Mouse (Mus musculus): ENCODE data around the gene Slc39a3. TPM values are rescaled to one million over a fixed set of nuclear protein-coding genes. Genes with fewer than 3 reads are reported as not detected.

Slc39a3 gene
- total RNA-seq, 2 experiments from 2014 or later: 63.9 to 70.2 TPM

DNA sequence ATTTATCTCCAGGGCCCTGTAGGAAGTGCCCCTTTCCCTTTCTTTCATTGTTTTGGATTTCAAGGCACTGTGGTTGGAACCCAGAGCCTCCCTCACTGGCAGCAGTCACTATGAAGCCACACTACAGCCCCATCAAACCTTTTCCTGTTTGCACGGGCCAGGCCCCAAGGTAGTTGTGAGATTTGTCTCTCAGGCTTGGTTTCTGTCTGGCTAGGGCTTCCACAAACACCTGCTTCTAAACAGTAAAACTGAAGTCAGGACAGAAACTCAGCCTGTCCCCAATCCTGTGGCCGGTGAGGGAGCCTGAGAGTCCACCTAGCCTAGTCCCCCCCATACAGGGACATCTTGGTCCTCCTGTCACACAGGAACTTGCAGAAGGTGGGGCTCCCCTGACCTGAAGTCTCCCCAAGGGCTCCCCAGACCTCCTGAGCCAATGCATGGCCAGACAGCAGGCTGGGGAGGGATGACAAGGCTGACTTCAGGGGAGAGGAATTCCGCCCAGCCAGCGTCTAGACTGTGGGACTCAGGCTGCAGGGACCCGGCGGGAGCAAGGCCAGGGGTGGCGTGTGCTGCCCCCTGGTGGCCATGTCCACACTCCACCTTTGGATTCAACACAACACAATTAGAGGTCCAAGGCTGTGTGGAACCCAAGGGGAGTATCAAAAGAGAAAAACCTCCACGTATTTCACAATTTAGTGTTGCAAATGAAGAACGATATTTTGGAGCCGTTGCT lies 49.4 kb downstream of the Slc39a3 start:
- DNase-seq (ENCODE audit: low spot score in 2 of 2): peak; percentile 60 to 61

DNA sequence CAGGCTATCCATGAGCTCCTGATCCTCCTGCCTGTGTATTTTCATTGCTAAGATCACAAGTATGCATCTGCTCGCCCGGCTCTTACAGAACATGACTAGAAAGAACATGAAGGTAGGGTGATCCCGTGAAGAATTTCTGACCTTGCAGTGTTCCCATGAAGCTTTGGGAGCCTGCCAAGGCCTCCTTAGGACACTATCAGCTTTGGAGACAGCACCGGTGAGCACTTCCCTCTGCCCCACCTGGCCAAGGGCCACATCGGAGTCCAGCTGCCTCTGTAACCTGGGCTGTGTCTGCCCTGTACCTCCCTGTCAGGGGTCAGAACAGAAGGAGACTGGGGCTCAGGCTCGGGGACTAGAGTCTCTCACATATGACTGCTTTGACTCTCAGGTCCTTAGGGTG lies 50.5 kb downstream of the Slc39a3 start:
- no peak for DNase-seq (ENCODE audit: low spot score in 2 of 2)

DNA sequence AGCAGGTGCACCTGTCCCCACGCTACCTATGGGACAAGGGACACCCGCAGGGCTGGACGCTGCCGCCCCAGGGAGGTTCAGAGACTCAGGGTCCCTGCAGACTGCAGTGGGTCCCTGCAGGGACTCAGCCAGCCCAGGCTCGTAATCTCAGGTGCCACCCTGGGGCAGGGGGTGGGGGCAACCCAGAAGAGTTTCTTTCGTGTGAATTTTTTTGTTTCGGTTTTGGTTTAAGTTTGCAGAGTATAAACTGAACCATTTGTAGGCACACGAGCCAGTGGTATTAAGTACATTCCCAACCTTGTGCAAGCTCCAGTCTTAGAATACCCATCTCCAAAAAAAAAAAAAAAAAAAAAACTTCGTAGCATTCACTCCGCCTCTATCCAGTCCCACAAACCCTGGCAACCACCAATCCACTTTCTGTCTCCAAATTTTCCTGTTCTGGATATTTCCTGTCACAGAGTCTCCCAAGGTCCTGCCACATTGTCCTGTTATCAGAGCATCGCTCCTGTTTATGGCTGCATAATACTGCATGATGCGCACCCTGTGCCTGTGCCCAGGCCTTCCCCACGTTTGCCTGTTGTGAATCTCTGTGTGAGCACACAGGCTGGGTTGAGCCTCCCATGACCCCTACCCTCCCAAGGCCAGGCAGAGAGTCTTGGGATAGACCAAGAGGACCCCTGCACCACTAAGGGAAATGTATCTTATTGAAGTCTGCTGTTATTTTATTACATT lies 51.1 kb downstream of the Slc39a3 start:
- DNase-seq (ENCODE audit: low spot score in 2 of 2): no peak

DNA sequence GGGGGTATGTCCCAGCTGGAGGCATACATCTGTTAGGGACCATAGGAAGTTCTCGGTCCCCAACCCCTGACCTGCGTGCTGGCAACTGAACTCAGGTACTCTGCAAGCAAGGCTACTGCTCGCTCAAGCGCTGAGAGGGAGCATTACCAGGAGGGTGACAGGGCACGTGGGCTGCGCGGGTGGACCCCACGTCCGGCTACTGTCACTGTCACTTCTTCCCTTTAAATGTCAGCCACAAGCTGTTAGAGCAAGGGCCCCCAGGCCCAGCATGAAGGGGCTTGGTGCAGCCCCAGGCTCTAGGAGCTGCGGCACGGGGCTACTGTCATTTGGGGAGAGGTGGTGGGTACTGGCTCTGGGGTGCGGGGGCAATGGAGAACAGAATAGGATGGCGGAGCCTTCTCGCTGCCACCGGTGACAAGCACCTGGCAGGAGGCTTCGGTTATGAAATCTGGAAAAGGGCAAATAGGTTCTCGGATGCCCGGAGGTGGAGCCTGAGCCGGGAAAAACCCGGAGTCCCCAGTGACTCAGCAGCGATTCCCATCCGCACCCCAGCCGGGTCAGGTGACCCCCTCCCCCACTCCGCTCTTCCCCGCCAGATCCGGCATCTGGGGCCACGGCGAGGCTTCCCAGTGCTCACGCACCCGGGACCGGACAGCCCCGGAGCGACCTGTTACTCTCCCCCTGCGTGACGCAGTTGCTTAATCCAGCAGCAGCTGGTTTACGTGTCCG lies 51.8 kb downstream of the Slc39a3 start:
- no peak for DNase-seq (ENCODE audit: low spot score in 2 of 2)

DNA sequence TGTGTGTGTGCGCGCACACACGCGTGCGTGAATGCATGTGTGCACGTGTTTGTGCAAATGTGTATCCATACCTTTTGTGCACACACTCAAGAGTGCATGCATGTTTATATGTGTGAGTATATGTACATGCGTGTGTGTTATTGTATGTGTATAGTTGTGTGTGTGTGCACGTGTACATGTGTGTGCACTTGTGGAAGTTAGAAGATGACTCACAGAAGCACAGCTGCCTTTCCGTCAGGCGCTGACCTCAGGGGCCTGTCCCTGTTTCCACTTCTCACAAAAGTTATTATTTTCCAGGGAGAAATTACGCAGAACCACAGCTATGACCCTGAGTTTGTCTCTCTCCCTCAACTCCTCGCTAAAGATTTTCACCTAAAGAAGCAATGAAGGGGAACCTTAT lies 53.0 kb downstream of the Slc39a3 start:
- DNase-seq (ENCODE audit: low spot score in 2 of 2): no peak

DNA sequence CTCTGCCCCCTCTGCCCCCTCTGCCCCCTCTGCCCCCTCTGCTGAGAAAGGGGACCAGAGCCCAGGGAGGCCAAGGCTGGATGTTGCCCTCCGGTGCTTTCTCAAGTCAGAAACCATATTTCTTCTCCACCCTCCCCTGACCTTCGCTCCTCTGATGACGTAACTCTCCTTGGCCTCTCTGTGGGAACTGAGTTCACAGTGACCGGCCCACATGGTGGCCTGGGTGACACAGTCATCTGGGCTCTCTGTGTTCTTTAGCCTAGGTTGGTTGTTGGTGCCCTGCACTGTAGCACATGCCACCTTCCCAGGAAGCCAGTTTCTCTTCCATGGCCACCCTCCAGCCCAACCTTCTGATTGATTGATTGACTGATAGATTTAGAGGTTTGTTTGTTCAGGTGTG lies 54.8 kb downstream of the Slc39a3 start:
- no peak for DNase-seq (ENCODE audit: low spot score in 2 of 2)

DNA sequence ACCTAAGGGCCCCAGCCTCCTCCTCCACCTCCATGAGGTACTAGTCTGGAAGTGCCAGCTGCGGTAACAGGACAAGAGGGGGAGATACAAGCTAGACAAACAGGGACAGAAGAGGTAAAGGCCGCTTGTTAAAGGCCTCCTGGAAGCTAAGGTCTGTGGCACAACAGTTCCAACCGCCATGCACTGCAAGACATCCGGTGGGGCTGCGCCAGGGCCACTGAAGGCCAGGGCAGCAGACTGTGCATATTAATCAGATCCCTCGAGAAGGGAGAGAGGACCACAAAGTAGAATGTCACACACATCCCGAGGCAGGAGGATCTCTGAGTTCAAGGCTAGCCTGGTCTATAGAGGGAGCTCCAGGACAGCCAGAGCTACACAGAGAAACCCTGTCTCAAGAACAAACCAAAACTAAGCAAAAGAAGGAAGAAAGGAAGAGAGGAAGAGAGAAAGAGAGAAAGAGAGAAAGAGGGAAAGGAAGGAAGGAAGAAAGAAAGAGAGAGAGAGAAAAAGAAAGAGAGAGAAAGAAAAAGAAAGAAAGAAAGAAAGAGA lies 55.6 kb downstream of the Slc39a3 start:
- no peak for DNase-seq (ENCODE audit: low spot score in 2 of 2)

Other genes starting within 250 kb of the Slc39a3 start
- gene Sf3a2, start 239.2 kb downstream of the Slc39a3 start, total RNA-seq (2021): 10 to 100 TPM; 41.0 to 45.9 TPM
- 10 to 100 TPM; 57.1 to 57.8 TPM for gene Plekhj1, start 238.8 kb downstream of the Slc39a3 start, total RNA-seq (2021)
- gene Amh, start 232.2 kb downstream of the Slc39a3 start, total RNA-seq (2021): 1 to 10 TPM; 2.4 to 2.9 TPM
- gene Jsrp1, start 223.9 kb downstream of the Slc39a3 start, total RNA-seq (2021): 1 to 10 TPM; 2.1 to 2.6 TPM
- 100 to 1,000 TPM; 429 to 450 TPM for gene Oaz1, start 210.8 kb downstream of the Slc39a3 start, total RNA-seq (2021)
- 10 to 100 TPM; 32.6 to 35.5 TPM for gene Lingo3, start 193.4 kb downstream of the Slc39a3 start, total RNA-seq (2021)
- 10 to 100 TPM; 47.7 to 50.5 TPM for gene Lsm7, start 182.2 kb downstream of the Slc39a3 start, total RNA-seq (2021)
- 10 to 100 TPM; 71.2 to 71.4 TPM for gene Sppl2b, start 182.2 kb downstream of the Slc39a3 start, total RNA-seq (2021)
- gene Tmprss9, start 165.6 kb downstream of the Slc39a3 start, total RNA-seq (2021): under 1 TPM; 0.38 to 0.44 TPM
- gene Timm13, start 136.5 kb downstream of the Slc39a3 start, total RNA-seq (2021): 100 to 1,000 TPM; 161 to 172 TPM
- gene Lmnb2, start 119.2 kb downstream of the Slc39a3 start, total RNA-seq (2021): 10 to 100 TPM; 18.2 to 21.5 TPM
- 10 to 100 TPM; 14.0 to 17.6 TPM for gene Gadd45b, start 107.4 kb downstream of the Slc39a3 start, total RNA-seq (2021)
- gene Gng7, start 22.5 kb downstream of the Slc39a3 start, total RNA-seq (2021): 100 to 1,000 TPM; 170 to 173 TPM
- 100 to 1,000 TPM; 100 to 105 TPM for gene Diras1, start 11.8 kb downstream of the Slc39a3 start, total RNA-seq (2021)
- gene Sgta, start 22.8 kb upstream of the Slc39a3 start, total RNA-seq (2021): 100 to 1,000 TPM; 169 to 174 TPM
- gene Thop1, start 32.6 kb upstream of the Slc39a3 start, total RNA-seq (2021): 10 to 100 TPM; 52.6 TPM
- under 1 TPM; 0.17 to 0.46 TPM for gene Creb3l3, start 61.4 kb upstream of the Slc39a3 start, total RNA-seq (2021)
- gene Map2k2, start 68.5 kb upstream of the Slc39a3 start, total RNA-seq (2021): 100 to 1,000 TPM; 132 to 134 TPM
- 10 to 100 TPM; 61.6 to 63.6 TPM for gene Zbtb7a, start 97.8 kb upstream of the Slc39a3 start, total RNA-seq (2021)
- gene Pias4, start 130.5 kb upstream of the Slc39a3 start, total RNA-seq (2021): 10 to 100 TPM; 25.9 to 28.1 TPM
- gene Eef2, start 139.2 kb upstream of the Slc39a3 start, total RNA-seq (2021): 1,000 to 10,000 TPM; 1,016 to 1,032 TPM
- 10 to 100 TPM; 59.7 to 60.4 TPM for gene Dapk3, start 145.6 kb upstream of the Slc39a3 start, total RNA-seq (2021)
- not detected for gene 4930442H23Rik, start 146.4 kb upstream of the Slc39a3 start, total RNA-seq (2021)
- under 1 TPM in 1 of 2 experiments, not detected in 1; 0.26 TPM for gene Nmrk2, start 164.6 kb upstream of the Slc39a3 start, total RNA-seq (2021)
- gene Atcay, start 193.4 kb upstream of the Slc39a3 start, total RNA-seq (2021): 100 to 1,000 TPM; 149 to 157 TPM
- gene Zfr2, start 195.7 kb upstream of the Slc39a3 start, total RNA-seq (2021): 10 to 100 TPM; 58.8 to 63.0 TPM
- gene Matk, start 215.5 kb upstream of the Slc39a3 start, total RNA-seq (2021): 100 to 1,000 TPM; 246 to 268 TPM
- gene Mrpl54, start 229.5 kb upstream of the Slc39a3 start, total RNA-seq (2021): 10 to 100 TPM; 36.5 to 50.4 TPM
- 10 to 100 TPM; 39.9 to 41.8 TPM for gene Apba3, start 229.5 kb upstream of the Slc39a3 start, total RNA-seq (2021)

Data from layer of hippocampus, postnatal 14 days (tissue).